Mouse (Mus musculus) gastrocnemius, postnatal 36 days (tissue): ENCODE results near the gene Dpp9. TPM values are rescaled to one million over a fixed set of nuclear protein-coding genes. Genes with fewer than 3 reads are reported as not detected.

Experiments
- DNase-seq, 2 experiments: peaks; one replicate each; pipeline ENCODE4 v3.0.0; 2022
- intact Hi-C: fragments of 180-260 bp; cut with DNase I; formaldehyde crosslinking; loops from one replicate; pipeline ENCODE4 v1.15.1; 2025
- total RNA-seq, 2 experiments: library from RNA; stranded (reverse); gene quantifications; 2 replicates each; pipeline ENCODE4 v1.2.3; 2021

Dpp9 gene
- total RNA-seq, 2 experiments from 2014 or later = 31.6 to 32.2 TPM

DNA sequence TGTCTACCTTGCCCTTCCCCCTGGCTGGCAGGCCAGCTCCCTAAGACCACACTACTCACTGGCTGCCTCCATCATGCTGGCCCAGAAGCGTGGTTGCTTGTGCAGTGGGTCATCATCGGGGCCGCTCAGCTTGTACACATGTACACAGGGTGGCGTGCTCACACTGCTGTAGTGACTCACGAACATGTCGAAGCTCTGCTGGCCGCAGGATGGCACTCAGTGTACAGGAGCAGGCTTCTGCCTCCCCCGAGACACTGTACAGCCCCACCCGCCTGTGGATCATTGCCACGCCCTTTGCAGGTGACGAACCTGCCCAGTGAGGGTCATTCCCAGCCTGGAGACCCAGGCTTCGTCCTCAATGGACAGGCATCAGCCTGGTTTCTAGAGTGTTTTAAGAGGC is 24.3 kb downstream of the Dpp9 start:
- intact Hi-C loops = no loop called here
- no peak for DNase-seq

DNA sequence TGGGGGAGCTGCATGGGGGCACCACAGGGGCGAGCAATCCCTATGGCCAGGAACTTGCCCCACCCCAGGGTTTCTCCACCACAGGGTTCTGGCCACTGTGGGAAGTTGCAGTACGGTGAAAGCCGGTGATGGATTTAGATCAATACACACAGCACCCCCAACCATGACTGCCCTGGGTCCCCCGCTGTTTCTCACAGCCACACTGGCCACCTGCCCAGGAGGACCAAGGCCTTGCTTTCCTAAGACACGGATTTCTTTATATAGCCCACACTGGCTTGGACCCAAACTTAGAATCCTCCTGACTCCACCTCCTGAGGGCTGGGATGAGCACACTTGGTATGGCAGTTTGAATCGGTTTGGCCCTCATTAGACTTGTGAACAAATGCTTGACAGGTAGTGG is 27.4 kb downstream of the Dpp9 start:
- no peak for DNase-seq
- intact Hi-C loops = no loop called here

DNA sequence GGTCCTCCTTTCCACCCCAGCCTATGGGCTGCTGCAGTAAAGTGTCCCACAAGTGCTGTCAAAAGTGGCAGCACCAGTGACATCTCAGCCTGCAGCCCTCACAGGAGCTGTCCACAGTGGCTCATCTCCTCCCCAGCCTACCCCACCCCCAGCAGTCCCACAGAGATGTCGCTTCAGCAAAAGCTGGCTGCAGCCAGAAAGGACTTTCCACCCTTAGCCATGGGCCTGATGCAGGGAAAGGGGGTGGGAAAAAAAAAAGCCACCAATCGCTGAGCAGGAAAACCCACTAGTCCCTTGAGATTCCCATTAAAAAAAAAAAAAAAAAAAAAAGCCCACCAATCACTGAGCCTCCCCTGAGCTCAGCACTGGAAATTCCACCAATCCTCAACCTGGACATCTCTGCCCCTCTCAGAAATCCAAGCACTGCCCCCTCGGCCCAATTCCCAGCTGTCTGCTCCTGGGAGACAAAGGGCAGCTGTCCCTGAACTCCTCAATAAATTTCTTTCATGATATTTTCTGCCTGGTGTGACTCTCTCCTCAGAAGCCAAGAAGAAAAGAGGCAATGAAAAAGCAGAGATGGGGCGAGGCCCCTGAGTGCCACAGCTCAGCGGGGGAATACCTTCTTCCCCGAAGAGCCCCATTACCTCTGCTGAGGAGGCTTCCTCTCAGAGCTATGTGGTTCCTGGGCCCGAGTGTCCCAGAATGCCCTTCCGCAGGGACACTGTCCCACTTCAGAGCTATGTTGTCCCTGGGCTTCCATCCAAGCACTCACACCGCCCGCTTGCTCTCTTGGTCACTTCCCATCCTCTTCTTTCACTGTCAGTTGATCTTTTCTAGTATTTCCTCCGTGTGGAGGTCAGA is 33.2 kb downstream of the Dpp9 start:
- peak; percentile 51 to 52 for DNase-seq
- intact Hi-C loops = no loop called here

DNA sequence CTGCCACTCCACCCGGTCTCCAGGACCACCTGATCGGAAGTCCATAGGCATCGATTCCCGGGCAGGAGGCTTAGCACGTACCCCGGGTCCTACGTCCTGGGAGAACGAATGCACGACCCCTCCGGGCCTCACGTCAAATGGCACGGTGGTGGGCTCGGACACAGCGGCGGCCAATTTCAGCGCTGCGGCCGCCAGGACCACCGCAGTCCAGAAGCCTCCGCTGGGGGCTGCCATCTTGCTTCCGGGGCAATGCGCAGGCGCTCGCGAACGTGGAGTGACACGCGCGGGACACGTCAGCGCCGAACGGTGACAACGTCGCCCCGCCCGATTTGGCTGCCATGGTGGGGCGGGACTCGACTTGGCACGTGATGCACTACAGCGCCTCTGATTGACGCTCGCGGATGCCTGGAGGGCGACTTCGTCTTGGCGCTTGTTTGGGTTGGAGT is 35.0 kb downstream of the Dpp9 start, which contains the start of gene Mydgf:
TSS of gene Mydgf (minus strand) at position 263 of the 446 bp plus-strand sequence.
- peak; percentile 97 for DNase-seq
- intact Hi-C loops = no loop called here

DNA sequence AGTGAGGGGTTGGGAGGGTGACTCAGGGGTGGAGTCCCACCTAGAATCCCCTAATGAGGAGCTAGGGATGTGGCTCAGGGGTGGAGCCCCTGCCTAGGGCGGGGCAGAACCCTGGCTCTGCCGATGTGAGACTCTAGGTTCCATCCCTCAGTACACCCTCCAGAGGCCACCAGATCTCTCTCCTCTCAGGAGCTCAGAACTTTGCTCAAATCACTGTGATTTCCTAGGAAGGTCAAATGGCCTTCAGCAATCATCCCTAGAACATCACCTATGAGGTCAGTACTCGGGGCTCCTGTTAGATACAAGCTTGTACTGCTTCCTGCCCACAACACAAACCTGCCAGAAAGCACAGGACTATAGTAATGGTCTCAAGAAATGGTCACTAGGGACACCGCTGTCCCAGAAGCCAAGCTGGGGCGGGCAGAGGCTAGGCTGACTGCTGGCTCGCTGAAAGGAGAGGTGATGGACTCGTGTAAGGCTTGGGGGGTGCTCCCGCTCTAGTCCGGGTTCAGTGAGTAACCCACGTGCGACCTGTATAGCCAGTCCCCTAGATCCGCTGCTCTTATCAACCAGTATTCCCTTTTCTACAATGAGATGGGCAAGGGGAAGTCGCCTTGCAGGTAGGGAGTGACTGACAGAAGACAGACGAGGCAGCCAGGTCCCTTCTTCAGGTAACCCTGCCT is 35.6 kb downstream of the Dpp9 start:
- DNase-seq = no peak
- intact Hi-C loops = no loop called here

DNA sequence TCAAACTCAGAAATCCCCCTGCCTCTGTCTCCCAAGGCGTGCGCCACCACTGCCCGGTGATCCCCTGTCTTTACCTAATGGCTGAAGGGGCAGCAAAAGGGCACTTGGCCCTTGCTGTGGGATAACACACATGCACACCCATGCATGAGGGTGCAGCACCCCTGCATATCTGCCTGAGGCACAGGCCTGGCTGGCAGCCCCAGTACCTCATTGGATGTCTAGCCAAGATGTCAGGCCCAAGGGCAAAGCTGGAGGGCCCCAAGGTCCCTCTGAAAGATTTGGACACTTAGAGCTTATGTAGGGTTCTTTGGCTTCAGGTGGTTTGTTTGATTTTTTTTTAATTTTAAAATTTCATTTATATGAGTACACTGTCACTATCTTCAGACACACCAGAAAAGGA is 43.3 kb downstream of the Dpp9 start:
- intact Hi-C loops = no loop called here

DNA sequence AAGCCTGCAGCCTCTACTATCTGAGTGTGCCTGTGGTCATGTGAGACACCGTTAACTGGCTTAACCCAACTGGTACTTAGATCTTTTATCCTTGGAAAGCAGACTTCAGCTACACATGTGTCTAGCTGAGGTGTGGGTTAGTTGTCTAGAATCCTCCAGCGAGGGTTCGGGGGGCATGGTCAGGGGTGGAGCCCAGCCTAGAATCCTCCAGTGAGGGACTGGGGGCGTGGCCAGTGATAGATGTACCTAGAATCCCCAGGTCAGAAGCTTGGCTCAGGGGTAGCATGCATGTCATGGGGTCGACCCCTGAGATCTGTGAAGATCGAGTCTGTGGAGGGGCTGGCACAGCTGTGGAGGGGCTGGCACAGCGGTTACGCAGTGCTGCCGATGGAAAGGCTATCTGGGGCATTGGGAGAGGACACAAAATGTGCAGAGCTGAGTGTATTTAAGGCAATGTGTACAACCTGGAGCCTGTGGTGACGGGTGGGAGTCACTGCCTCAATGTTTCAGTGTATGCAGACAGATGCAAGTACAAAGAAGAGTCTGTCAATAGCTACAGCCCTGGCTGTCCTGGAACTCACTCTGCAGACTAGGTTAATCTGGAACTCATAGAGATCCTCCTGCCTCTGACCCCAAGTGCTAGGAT is 45.2 kb downstream of the Dpp9 start:
- DNase-seq = no peak
- intact Hi-C loops = no loop called here

More for the DNA sequence above, 43.3 kb downstream of the Dpp9 start:
- DNase-seq = no peak

DNA sequence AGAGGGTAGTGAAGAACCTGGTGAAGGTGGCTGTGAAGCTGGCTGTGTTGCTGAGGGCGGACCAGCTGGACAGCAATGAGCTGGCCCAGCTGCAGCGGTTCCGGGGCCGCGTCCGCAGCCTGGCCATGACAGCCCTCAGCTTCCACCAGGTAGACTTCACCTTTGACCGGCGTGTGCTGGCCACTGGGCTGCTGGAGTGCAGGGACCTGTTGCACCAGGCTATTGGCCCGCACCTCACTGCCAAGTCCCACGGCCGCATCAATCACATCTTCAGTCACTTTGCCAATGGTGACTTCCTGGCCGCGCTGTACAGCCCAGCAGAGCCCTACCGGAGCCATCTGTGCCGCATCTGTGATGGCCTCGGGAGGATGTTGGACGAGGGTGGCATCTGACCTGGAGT is 46.8 kb downstream of the Dpp9 start:
- DNase-seq = no peak
- intact Hi-C loops = no loop called here

DNA sequence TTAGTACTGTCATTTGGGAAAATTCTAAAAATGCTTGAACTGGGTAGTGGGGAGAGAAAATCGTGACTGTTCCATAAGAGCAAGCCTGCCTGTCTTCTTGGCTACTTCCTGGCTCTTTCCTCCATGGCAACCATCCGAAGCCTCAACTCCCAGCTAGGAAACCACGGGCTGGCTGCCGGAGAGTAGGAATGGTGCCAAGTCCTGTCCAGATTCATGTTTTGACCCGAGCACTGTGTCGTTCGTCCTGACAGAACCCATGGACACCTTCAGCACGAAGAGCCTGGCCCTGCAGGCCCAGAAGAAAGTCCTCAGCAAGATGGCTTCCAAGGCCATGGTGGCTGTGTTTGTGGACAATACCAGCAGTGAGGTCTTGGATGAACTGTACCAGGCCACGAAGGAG is 47.2 kb downstream of the Dpp9 start:
- intact Hi-C loops = no loop called here
- no peak for DNase-seq

DNA sequence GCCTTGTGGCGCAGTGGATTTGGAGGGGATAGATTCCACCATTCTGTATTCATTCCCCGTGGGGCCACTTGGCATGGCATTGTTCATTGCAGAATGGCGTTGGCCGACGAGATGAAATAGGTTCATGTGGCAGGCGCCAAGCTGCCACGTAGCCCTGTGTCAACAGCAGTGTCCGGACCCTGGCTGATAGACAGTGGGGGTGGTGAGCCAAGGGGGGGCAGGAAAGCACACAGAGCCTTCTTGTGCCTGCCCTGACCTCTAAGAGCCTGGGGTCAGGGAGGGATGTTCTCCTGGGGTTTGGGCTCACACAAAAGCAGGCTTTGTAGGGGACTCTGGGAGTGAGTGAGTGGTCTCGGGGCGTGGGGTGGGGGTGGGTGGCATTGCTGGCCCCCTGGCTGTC is 48.1 kb downstream of the Dpp9 start:
- no peak for DNase-seq
- intact Hi-C loops = no loop called here

DNA sequence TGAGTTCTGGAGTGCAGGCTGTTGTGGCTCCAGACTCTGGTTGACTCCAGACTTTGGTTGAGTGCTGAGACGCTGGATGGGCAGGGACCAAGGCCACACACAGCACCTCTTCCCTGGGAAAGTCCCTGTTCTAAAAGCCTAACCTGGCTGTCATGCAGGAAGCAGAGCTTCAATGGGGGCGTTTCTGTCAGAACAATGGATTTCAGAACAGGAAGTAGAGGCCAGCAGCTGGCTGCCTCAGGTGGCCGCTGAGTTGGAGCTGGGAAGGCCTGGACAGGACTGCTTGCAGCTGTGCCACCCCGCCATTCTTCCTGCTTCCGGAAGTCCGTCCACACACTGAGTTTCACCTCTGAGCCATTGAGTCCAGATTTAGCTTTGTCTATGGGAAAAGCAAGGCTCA is 48.9 kb downstream of the Dpp9 start:
- DNase-seq = no peak
- intact Hi-C loops = no loop called here

DNA sequence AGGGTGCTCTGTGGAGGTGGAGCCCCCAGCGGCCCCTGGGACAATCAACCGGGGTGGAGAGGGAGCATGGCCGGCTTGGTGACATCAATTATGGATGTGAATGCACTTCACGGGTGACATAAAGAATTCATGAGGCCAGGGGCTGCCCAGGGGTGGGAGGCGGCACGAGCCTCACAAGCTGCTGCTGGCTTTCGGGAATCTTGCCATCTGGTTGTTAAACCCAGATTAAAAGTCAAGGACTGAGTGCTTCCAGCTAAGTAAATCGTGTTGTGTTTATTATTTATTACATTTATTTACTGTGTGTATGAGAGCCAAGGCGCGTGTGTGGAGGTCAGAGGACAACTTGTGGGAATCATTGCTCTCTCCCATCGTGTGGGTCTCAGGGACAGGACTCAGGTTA is 53.0 kb downstream of the Dpp9 start:
- intact Hi-C loops = no loop called here
- DNase-seq = no peak

DNA sequence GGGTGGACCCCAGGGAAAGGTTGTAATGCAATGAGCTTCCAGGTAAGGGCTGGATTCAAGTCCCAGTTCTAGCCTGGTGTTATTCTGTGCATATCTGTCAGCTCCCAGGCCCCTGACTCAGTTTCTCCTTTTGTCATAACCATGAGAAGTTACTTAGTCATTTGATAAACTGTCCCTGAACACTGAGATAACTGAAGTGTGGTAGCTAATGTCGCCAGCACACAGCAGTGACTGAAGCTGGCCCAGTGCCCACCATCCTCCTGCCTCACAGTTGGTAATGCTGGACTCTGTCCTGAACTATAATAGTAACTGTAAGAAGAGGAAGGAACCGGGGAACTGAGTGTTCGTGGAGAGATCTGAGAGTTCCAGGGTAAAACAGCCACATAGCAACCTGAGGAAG is 54.2 kb downstream of the Dpp9 start:
- no peak for DNase-seq
- intact Hi-C loops = no loop called here

DNA sequence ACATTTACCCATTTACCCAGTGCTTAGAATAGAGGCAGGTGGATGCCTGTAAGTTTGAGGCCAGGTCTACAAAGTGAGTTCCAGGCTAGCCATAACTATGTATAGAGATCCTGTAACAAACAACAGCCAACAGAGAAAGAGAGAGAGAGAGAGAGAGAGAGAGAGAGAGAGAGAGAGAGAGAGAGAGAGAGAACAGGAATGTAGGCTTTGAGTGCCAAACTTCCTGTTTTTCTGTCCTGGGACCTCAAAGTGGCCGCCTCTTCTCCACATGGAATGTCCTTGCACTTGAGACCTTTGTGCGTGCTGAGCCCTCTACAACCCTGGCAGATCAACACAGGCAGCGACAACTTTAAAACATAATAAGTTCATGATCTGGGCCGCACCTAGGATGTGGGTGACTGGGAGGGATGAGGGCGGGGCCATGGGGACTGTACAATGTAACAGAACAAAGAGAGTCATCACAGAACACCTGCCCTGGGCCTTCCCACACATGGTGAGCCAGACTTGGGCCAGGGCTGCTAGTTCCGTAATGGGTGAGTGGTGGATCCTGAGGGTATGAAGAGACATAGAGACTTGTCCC is 55.1 kb downstream of the Dpp9 start:
- intact Hi-C loops = no loop called here

DNA sequence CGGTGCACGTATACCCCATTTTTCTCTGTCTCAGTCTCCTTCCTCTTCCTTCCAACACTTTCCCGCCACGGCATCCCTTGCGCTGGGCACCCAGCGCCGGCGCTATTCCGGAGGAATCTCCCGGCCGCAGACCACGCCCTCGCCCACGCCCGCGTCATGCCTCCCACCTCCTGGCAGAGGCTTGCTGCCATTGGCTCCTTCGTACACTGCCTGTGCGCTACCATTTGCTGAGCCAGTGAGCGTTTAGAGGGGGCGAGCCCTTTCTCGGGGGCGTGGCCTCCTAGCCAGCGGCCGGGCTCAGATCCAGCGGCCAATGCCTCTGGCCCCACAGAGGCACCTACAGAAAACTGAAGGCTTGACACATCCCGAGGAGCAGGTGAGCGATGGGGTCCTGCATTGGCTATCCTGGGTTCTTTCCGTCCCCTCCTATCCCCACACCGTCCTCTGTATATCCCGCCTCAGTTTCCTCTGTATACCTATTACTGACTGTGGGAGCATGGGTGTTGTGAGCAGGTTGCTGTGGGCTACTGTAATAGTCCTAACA is 56.4 kb downstream of the Dpp9 start, which contains the start of gene Tnfaip8l1:
TSS of gene Tnfaip8l1 (plus strand) at position 247 of the 544 bp plus-strand sequence.
- DNase-seq = peak; percentile 88 to 93
- intact Hi-C loops = no loop called here

More for the DNA sequence above, 55.1 kb downstream of the Dpp9 start:
- no peak for DNase-seq

DNA sequence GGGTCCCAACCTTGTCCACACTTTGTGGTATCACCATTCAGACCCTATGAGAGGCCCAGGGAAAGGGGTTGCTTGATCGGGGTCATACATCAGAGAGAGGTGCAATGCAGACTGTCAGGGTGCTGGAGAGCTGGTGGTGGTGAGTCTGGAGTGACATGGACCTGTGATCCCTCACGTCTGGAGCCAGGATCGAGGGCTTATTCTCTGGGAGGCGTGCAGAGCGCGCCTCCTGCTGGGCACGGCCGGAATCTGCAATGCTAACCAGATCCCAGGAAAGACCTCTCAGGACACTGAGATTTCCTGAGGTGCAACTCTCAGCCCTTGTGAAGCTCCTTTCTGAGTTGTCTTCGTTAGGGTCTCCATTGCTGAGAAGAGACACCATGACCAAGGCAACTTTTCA is 59.0 kb downstream of the Dpp9 start:
- DNase-seq = peak; percentile 53 to 64
- intact Hi-C loops = loop anchor here (2.0 kb wide), 2 partner anchors 19 to 27 kb away; partner anchors contain the start of gene Sema6b

DNA sequence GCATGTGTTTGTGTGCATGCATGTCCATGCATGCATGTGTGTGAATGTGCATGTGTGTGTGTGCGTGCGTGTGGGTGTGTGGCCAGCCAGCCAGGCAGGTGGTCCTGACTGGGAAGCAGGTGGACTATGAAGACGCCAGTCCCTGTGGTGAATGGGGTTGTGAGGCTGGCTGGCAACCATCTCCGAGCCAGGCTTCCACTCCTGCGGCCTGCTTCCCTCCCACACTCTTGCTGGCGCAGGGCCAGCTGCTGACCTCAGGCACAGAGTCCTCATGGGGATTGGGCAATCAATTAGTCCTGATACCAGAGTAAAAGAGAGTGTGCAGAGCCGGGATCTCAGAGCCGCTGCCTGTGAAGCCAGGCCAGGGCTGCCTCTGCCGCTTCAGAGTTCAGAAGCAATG is 65.1 kb downstream of the Dpp9 start:
- intact Hi-C loops = no loop called here
- DNase-seq = peak; percentile 58 to 68

DNA sequence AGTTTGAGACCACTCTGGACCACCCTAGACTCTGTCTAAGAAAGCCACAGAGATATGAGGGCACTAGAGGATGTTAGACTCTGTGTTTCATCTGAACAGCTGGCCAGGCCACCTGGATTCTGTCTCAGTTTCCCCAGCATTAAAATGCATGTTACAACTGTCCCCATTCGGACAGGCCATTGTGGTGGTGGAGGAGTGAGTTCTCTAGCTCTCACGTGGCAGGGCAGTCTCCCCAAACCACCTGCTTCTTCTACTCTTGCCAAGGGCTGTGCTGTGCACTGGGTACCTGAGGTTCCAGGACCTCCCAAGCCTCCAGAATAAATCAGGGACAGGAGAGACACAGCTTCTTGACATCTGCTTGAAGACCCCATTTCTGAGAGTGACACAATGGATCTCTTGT is 68.8 kb downstream of the Dpp9 start:
- intact Hi-C loops = no loop called here
- DNase-seq = no peak

DNA sequence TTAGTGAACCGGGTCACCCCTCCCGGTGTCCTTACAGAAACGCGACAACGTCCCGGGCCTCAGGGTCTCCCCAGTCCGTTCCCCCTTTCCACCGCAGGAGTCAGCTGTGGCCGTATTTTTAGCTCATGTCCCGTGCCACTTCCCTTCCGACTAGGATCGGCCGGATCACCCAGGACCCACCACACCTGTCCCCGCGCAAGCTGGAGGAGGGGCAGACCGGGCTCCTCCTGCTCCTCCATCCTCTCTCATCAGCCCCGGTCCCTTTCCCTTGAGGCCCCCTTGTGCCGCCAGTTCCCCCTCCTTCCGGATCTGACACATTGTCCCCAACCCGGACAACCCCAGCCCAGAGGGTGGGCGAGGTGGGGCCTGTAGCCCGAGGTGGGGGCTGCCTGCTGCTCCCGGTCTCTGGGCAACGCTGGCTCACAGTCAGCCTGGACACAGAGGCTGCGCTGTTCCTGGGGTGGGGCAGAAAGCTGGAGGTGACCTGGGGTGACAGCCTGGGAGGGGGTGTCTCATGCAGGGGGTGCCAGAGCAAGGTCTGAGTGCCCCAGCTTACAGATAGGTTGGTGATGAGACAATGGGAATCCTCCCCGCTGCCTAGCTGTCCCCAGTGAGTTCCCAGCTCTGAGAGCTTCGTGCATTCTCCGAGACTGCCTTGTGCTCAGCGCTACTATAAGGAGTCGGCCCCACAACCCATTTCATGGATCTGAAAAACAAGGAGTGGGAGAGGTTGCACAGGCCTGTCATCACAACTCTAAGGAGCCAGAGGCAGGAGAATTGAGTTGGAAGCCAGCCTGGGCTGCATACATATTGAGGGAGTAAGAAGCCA is 69.7 kb downstream of the Dpp9 start:
- intact Hi-C loops = no loop called here
- DNase-seq = no peak

DNA sequence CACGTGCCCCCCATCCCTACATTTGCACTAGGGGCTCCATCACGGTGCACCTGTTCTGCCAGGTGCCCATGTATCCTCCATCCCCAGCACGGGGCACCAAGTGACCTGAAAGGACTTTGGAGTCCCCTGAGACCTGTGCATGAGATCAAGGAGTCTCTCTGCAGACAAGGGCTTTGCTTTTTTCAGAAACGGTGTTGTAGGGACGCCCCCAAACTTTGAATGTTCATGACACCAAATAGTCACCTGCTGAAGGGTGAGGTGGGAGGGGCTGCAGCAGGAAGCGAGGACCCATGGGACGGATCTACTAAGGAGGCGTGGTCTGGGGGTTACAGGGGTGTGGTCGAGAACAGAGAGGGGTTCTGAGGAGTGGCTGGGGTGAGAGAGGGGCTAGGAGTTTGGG is 70.4 kb downstream of the Dpp9 start:
- intact Hi-C loops = no loop called here
- no peak for DNase-seq
